Mouse (Mus musculus): Measurements from ENCODE around the gene Tsr3. TPM values are rescaled to one million over a fixed set of nuclear protein-coding genes. Genes with fewer than 3 reads are reported as not detected.
A peak's percentile ranks its signal among the peaks of the same experiment; 100 is the strongest.

The Tsr3 gene
- total RNA-seq, 2 experiments from 2014 or later: 9.3 to 10.2 TPM

GRCm38 (mm10) chr17:25285033-25285432 is 45.1 kb downstream of the Tsr3 start:
- intact Hi-C loops (cut with DNase I): loop anchor here (5.0 kb wide), 2 partner anchors 168 to 187 kb away; partner anchors contain the start of gene Telo2

GRCm38 (mm10) chr17:25288842-25289241 is 48.9 kb downstream of the Tsr3 start:
- intact Hi-C loops (cut with DNase I): loop anchor here (5.0 kb wide), 2 partner anchors 172 to 183 kb away; partner anchors contain the start of gene Telo2
- peak; percentile 29 to 51 for DNase-seq

More at GRCm38 (mm10) chr17:25285033-25285432, 45.1 kb downstream of the Tsr3 start:
- DNase-seq: peak; percentile 61 to 78

- no peak for DNase-seq
- intact Hi-C loops (cut with DNase I): no loop called here
Measured at GRCm38 (mm10) chr17:25290411-25290810, 50.4 kb downstream of the Tsr3 start.

Small RNA genes lying within 50 kb of the gene (microRNA-seq; reads per million reads assigned to microRNA genes)
- gene Mir3547: 0.54 to 65.7 reads per million in 2 experiments

Other genes starting within 250 kb of the Tsr3 start
- 10 to 100 TPM; 14.5 to 14.6 TPM for gene Cramp1l, start 224.4 kb upstream of the Tsr3 start, total RNA-seq (2021)
- gene Ift140, start 224.1 kb upstream of the Tsr3 start, total RNA-seq (2021): 1 to 10 TPM; 6.3 to 7.3 TPM
- 10 to 100 TPM; 35.5 to 39.1 TPM for gene Tmem204, start 156.6 kb upstream of the Tsr3 start, total RNA-seq (2021)
- gene Telo2, start 124.2 kb upstream of the Tsr3 start, total RNA-seq (2021): 10 to 100 TPM; 11.2 to 13.3 TPM
- 1 to 10 TPM; 4.6 to 7.2 TPM for gene Ptx4, start 119.4 kb upstream of the Tsr3 start, total RNA-seq (2021)
- gene Clcn7, start 106.8 kb upstream of the Tsr3 start, total RNA-seq (2021): 10 to 100 TPM; 27.5 to 28.9 TPM
- gene Ccdc154, start 77.7 kb upstream of the Tsr3 start, total RNA-seq (2021): not detected
- gene Gm38655, start 64.7 kb upstream of the Tsr3 start, total RNA-seq (2021): not detected
- gene BC003965, start 55.6 kb upstream of the Tsr3 start, total RNA-seq (2021): 10 to 100 TPM; 19.2 to 22.0 TPM
- gene Unkl, start 51.8 kb upstream of the Tsr3 start, total RNA-seq (2021): 10 to 100 TPM; 10.8 to 10.9 TPM
- 10 to 100 TPM; 13.1 to 14.3 TPM for gene Gnptg, start within 50 bp of the Tsr3 start, total RNA-seq (2021)
- gene Baiap3, start 16.2 kb downstream of the Tsr3 start, total RNA-seq (2021): under 1 TPM; 0.17 to 0.63 TPM
- gene Ube2i, start 34.5 kb downstream of the Tsr3 start, total RNA-seq (2021): 100 to 1,000 TPM; 119 to 121 TPM
- under 1 TPM; 0.53 to 0.54 TPM for gene Prss34, start 58.2 kb downstream of the Tsr3 start, total RNA-seq (2021)
- not detected for gene Prss28, start 68.5 kb downstream of the Tsr3 start, total RNA-seq (2021)
- gene Prss29, start 78.5 kb downstream of the Tsr3 start, total RNA-seq (2021): not detected
- 1 to 10 TPM; 2.3 to 2.6 TPM for gene Tpsab1, start 105.4 kb downstream of the Tsr3 start, total RNA-seq (2021)
- gene Tpsb2, start 126.1 kb downstream of the Tsr3 start, total RNA-seq (2021): 1 to 10 TPM; 5.2 to 5.7 TPM
- gene Tpsg1, start 129.1 kb downstream of the Tsr3 start, total RNA-seq (2021): not detected
- 1 to 10 TPM; 4.9 to 8.1 TPM for gene Cacna1h, start 193.6 kb downstream of the Tsr3 start, total RNA-seq (2021)
- under 1 TPM in 1 of 2 experiments, not detected in 1; 0.50 TPM for gene Tekt4, start 214.4 kb downstream of the Tsr3 start, total RNA-seq (2021)